Mouse (Mus musculus): ENCODE data around the gene Clic3.

- TF ChIP-seq MAX (IDR thresholded peaks at IDR 0.05): no peak
- no peak for TF ChIP-seq CTCF (IDR thresholded peaks at IDR 0.05; ENCODE audit: control insufficient read depth, insufficient read depth, insufficient read length)
- no peak for TF ChIP-seq MYOD1 (IDR thresholded peaks at IDR 0.05; ENCODE audit: control insufficient read depth, insufficient read length, low read depth)
- no peak for TF ChIP-seq FOSL1 (IDR thresholded peaks at IDR 0.05; ENCODE audit: insufficient read depth, low read length, poor library complexity, severe bottlenecking)
- TF ChIP-seq CEBPB (IDR thresholded peaks at IDR 0.05; ENCODE audit: low read depth): no peak
These were observed 621 bp downstream of the Clic3 start for GRCm38 (mm10) chr2:25457022-25457896.

All from C2C12 (cell line).